Mouse (Mus musculus): ENCODE data around the gene Gm10073. TPM values are rescaled to one million over a fixed set of nuclear protein-coding genes. Genes with fewer than 3 reads are reported as not detected.

Gm10073 gene
- polyA plus RNA-seq, 1 experiment from 2014 or later = 7.6 TPM

DNA sequence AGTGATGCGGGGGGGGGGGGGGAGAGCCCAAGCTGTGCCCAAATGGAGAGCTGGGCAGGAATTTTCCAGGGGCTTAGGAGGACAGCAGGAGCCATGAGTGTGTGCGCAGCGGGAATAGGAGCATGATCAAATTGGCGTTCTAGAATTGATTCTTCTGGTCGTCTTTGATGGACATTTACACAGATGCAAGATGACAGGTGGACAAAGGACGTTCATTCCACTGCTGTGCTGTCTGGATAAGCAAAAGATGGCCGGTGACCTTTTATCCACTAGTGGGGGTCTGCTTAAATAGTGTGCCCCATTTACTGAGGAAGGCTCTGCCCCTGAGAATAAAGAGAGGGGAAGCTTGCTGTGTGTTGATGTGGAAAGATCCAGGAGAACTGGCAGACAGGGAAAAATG lies 4.3 kb downstream of the Gm10073 start:
- Histone ChIP-seq H3K4me3 (no peak overlapping the region), H3K9me3 (no peaks in the 10 kb centered on the region), H3K36me3 (replicated peaks) (no peaks in the 10 kb centered on the region), H3K27ac (0 out of 2 replicates have a peak overlapping the region, but pooled peaks have one; percentile 20), H3K27me3 (ENCODE audit: poor library complexity, severe bottlenecking) (0 out of 2 replicates have a peak, but pooled peaks cover 11% of the 10 kb centered on the region), H3K4me1 (peaks cover 19% of the 10 kb centered on the region)
- no peak for DNase-seq (ENCODE audit: extremely low spot score, low spot score)
- WGBS = 55% methylated on average over 7 of the region's 7 CpGs

DNA sequence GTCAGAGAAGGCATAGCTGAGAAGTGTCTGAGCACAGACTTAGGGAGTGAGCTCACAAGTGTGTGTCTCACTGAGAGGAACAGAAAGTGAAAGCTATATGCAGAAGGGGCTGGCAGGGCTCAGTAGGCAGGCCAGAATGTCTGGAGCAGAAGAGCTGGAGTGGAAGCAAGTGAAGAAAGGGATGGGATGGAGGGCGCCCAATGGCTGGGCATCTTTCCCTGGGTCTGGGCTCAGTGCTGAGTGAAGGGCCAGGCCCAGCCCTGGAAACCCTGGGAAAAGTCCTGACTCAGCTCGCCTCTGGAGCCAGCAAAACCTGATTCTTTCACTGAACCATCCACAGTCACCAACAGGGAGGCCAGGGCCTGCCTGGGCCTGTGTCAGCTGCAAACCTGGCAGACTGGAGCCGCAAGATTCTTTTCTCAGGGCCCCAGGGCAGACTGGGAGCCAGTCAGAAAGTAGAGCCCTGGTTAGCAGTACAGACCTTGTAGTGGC lies 9.5 kb downstream of the Gm10073 start:
- no peak overlapping the region for H3K27ac ChIP-seq
- no peaks in the 10 kb centered on the region for H3K36me3 ChIP-seq (replicated peaks)
- WGBS = 69% methylated on average over 3 of the region's 3 CpGs
- no peak for DNase-seq (ENCODE audit: extremely low spot score, low spot score)
- no peaks in the 10 kb centered on the region for H3K9me3 ChIP-seq
- peaks cover 13% of the 10 kb centered on the region; the same call in 1 of the 2 replicates for H3K27me3 ChIP-seq (ENCODE audit: poor library complexity, severe bottlenecking)
- peaks cover 13% of the 10 kb centered on the region for H3K4me1 ChIP-seq
- no peak overlapping the region for H3K4me3 ChIP-seq

DNA sequence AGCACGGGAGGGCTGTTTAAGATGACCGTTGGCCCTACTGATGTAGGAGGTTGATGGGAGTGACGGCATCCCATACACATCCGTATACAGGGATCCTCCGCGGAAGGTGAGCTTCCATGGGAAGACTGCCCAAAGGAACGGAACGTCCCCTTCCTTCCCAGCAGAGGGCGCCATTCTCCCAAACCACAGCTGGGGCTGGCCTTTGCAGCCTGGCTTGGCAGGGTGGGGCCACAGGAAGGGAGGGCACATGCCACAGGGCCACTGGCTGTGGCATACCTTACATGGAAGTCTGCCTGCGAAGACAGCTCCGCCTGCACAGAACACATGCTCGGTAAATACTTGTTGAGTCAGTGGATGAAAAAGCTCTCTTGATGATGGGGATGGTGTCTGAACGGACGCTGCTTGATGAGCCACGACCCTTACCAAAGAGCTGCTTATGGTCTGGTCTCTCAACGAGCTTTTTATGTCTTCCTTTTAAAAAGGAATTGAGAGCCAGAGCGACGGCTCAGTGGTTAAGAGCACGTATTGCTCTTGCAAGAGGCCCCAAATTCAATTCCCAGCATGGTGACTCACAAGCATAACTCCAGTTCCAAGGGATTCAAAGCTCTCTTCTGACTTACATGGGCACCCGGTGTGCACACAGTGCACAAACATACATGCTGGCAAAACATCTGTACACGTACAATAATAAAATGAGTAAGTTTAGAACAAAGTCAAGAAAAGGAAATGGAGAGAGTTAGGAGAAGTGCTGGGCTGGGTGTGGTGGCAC lies 12.0 kb downstream of the Gm10073 start:
- DNase-seq (ENCODE audit: extremely low spot score, low spot score) = peak; percentile 59
- Histone ChIP-seq H3K4me3 (no peak overlapping the region), H3K27me3 (ENCODE audit: poor library complexity, severe bottlenecking) (peaks cover 13% of the 10 kb centered on the region; the same call in 1 of the 2 replicates), H3K4me1 (peaks cover 10% of the 10 kb centered on the region), H3K9me3 (peaks cover 11% of the 10 kb centered on the region; the same call in 1 of the 2 replicates), H3K36me3 (replicated peaks) (peaks cover 4% of the 10 kb centered on the region), H3K27ac (no peak overlapping the region)
- WGBS = 31% methylated on average over 21 of the region's 21 CpGs

GRCm38 (mm10) chr8:106559844-106560243 lies 13.4 kb downstream of the Gm10073 start:
- Histone ChIP-seq H3K36me3 (replicated peaks) (peaks cover 11% of the 10 kb centered on the region), H3K4me1 (peaks cover 10% of the 10 kb centered on the region), H3K27me3 (ENCODE audit: poor library complexity, severe bottlenecking) (peaks cover 13% of the 10 kb centered on the region; the same call in 1 of the 2 replicates), H3K9me3 (peaks cover 11% of the 10 kb centered on the region; the same call in 1 of the 2 replicates), H3K4me3 (no peak overlapping the region), H3K27ac (no peak overlapping the region)
- DNase-seq (ENCODE audit: extremely low spot score, low spot score) = no peak
- 78% methylated on average over 9 of the region's 9 CpGs for WGBS

DNA sequence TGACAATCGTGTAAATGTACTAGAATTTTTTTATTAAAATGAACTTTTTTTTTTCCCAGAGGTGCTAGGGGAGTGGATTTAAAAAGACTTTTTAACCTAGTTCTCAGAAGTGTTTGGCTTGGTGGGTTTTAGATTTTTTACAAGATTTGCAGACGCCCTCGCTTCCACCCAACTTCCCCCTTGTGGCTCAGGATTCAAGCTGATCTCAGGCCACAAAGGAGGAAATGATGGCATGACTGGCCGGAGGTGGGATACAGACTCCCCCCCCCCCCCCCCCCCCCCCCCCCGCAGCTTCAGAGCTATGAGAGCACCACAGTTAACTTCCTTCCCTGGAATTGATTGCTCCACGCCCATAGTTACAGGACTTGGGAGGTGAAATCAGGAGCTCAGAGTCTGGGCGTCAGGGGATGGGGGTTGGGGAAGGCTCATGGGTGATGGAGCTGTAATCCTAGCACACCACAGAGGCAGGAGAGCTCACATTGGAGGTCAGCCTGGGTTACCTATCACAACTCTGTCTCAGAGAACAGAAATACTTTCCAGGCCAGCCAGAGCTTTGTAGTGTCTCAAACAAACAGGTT lies 17.1 kb downstream of the Gm10073 start:
- Histone ChIP-seq H3K27ac (no peak overlapping the region), H3K4me1 (peaks cover 7% of the 10 kb centered on the region), H3K9me3 (peaks cover 11% of the 10 kb centered on the region; the same call in 1 of the 2 replicates), H3K27me3 (ENCODE audit: poor library complexity, severe bottlenecking) (peaks cover 9% of the 10 kb centered on the region; the same call in 1 of the 2 replicates), H3K36me3 (replicated peaks) (peaks cover 28% of the 10 kb centered on the region), H3K4me3 (no peak overlapping the region)
- WGBS = 82% methylated on average over 6 of the region's 7 CpGs
- no peak for DNase-seq (ENCODE audit: extremely low spot score, low spot score)

DNA sequence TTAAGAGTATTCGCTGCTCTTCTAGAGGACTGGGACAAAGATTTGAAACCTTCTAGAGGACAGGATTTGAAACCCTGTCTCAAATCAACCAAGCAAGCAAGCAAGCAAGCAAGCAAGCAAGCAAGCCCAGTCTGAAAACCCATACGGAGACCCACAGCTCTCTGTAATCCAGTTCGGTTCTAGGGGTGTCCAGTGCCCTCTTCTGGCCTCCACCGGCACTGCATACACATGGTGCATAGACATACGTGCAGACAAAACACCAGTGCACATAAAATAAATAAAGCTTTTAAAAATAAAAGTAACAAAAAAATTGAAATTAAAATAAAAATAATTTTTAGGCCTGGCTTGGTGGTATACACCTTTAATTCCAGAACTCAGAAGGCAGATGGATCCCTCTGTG lies 19.2 kb downstream of the Gm10073 start:
- no peak for DNase-seq (ENCODE audit: extremely low spot score, low spot score)
- Histone ChIP-seq H3K27ac (no peak overlapping the region), H3K9me3 (peaks cover 11% of the 10 kb centered on the region; the same call in 1 of the 2 replicates), H3K4me1 (no peaks in the 10 kb centered on the region), H3K27me3 (ENCODE audit: poor library complexity, severe bottlenecking) (no peaks in the 10 kb centered on the region), H3K36me3 (replicated peaks) (peaks cover 28% of the 10 kb centered on the region), H3K4me3 (no peak overlapping the region)
- WGBS = 87% methylated on average over 5 of the region's 5 CpGs

DNA sequence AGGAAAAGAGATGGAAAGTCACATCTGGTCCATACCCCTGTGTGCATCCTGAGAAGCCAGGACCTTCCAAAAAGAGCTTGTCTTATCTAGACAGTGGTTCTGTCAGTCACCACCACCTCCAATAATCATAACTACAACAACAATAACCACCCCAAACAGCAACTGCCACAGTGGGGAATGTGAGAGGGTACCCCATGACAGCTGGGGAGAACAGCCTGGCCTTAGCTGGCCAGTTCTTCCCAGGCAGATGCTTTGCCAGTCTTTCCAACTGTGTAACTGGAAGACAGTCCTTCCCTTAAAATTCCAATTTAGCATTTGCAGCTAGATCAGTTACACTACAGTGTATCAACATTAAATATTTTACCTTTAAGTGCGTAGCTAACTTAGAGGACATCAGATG lies 22.4 kb downstream of the Gm10073 start:
- no peak overlapping the region for H3K4me3 ChIP-seq
- H3K4me1 ChIP-seq = no peaks in the 10 kb centered on the region
- no peaks in the 10 kb centered on the region for H3K27me3 ChIP-seq (ENCODE audit: poor library complexity, severe bottlenecking)
- DNase-seq (ENCODE audit: extremely low spot score, low spot score) = no peak
- H3K36me3 ChIP-seq (replicated peaks) = peaks cover 25% of the 10 kb centered on the region
- WGBS = 98% methylated on average over 1 of the region's 1 CpGs
- no peaks in the 10 kb centered on the region for H3K9me3 ChIP-seq
- H3K27ac ChIP-seq = no peak overlapping the region

DNA sequence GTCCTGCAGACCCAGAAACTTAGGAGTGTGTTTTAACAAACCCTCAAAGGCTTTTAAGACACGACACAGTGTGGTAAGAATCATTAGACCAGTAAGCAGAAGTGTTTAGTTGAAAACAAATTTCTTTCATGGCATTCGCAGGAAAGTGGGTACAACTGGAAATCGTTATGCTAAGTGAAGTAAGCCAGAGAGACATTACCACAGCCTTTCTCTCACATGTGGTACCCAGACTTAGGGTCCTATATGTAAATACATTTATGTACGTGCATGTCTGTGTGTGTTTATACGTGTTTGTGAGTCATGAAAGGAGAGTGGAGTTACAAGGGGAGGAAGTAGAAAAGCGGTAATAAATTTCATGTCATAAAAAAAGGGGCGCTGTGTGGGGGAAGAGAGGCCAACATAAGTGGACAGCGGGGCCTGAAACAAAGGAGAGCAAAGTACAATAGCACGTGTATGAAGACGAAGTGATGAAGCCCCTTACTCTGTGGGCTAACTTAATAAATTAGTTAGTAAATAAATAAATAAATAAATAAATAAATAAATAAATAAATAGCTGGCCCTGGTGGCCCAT lies 24.8 kb downstream of the Gm10073 start:
- Histone ChIP-seq H3K4me3 (no peak overlapping the region), H3K4me1 (no peaks in the 10 kb centered on the region), H3K27ac (no peak overlapping the region), H3K9me3 (no peaks in the 10 kb centered on the region), H3K27me3 (ENCODE audit: poor library complexity, severe bottlenecking) (no peaks in the 10 kb centered on the region), H3K36me3 (replicated peaks) (peaks cover 25% of the 10 kb centered on the region; the same call in 1 of the 2 replicates)
- 88% methylated on average over 10 of the region's 10 CpGs for WGBS
- DNase-seq (ENCODE audit: extremely low spot score, low spot score) = no peak

DNA sequence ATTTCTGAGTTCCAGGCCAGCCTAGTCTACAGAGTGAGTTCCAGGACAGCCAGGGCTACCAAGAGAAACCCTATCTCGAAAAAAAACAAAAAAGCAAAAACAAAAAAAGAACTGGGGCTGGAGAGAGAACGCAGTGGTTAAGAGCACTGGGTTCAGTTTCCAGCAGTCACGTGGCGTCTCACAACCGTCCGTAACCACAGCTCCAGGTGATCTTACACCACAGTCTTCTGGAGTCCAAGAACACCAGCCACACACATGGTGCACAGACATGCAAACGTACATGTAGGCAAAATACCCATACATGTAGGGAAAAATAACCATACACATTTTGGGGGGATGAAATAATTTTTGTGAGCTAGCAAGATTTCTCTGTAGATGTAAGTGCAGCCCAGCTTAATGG lies 26.5 kb downstream of the Gm10073 start:
- Histone ChIP-seq H3K36me3 (replicated peaks) (peaks cover 12% of the 10 kb centered on the region; the same call in 1 of the 2 replicates), H3K27me3 (ENCODE audit: poor library complexity, severe bottlenecking) (no peaks in the 10 kb centered on the region), H3K4me1 (0 out of 2 replicates have a peak, but pooled peaks cover 3% of the 10 kb centered on the region), H3K9me3 (no peaks in the 10 kb centered on the region), H3K27ac (no peak overlapping the region), H3K4me3 (no peak overlapping the region)
- WGBS = 90% methylated on average over 7 of the region's 7 CpGs
- DNase-seq (ENCODE audit: extremely low spot score, low spot score) = no peak

- Histone ChIP-seq H3K4me1 (0 out of 2 replicates have a peak, but pooled peaks cover 3% of the 10 kb centered on the region), H3K27me3 (ENCODE audit: poor library complexity, severe bottlenecking) (no peaks in the 10 kb centered on the region), H3K9me3 (no peaks in the 10 kb centered on the region), H3K36me3 (replicated peaks) (peaks cover 12% of the 10 kb centered on the region; the same call in 1 of the 2 replicates), H3K4me3 (no peak overlapping the region), H3K27ac (no peak overlapping the region)
- 93% methylated on average over 2 of the region's 2 CpGs for WGBS
- no peak for DNase-seq (ENCODE audit: extremely low spot score, low spot score)
These were observed 28.1 kb downstream of the Gm10073 start for GRCm38 (mm10) chr8:106545149-106545548.

DNA sequence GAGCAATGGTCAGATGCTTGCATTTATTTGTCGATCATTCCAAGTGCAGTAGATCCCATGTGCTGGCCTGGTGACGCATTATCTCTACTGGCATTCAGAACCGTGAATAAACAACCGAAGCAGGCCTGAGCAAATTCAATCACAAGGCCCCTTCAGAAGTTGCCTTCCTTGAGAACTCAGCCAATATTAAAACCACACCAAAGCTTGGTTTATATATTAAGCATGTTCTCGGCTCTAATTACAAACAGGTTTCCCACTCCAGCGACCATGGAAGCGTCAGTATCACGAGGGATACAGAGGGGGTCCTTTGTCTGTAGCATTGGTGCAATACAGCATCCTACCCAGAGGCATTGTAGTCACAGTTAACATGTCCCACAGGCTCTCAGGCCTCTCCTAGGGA lies 30.2 kb downstream of the Gm10073 start:
- Histone ChIP-seq H3K27ac (peak overlapping the region; percentile 33; the same call in 1 of the 2 replicates), H3K4me1 (0 out of 2 replicates have a peak, but pooled peaks cover 3% of the 10 kb centered on the region), H3K27me3 (ENCODE audit: poor library complexity, severe bottlenecking) (no peaks in the 10 kb centered on the region), H3K9me3 (no peaks in the 10 kb centered on the region), H3K4me3 (no peak overlapping the region), H3K36me3 (replicated peaks) (peaks cover 12% of the 10 kb centered on the region; the same call in 1 of the 2 replicates)
- 64% methylated on average over 8 of the region's 8 CpGs for WGBS
- DNase-seq (ENCODE audit: extremely low spot score, low spot score) = no peak

- H3K9me3 ChIP-seq = no peaks in the 10 kb centered on the region
- peaks cover 12% of the 10 kb centered on the region; the same call in 1 of the 2 replicates for H3K36me3 ChIP-seq (replicated peaks)
- no peak for DNase-seq (ENCODE audit: extremely low spot score, low spot score)
- no peaks in the 10 kb centered on the region for H3K27me3 ChIP-seq (ENCODE audit: poor library complexity, severe bottlenecking)
- whole genome bisulfite sequencing = 86% methylated on average over 11 of the region's 11 CpGs
- H3K4me3 ChIP-seq = no peak overlapping the region
- H3K4me1 ChIP-seq = 0 out of 2 replicates have a peak, but pooled peaks cover 3% of the 10 kb centered on the region
- H3K27ac ChIP-seq = no peak overlapping the region
These were observed 32.3 kb downstream of the Gm10073 start for GRCm38 (mm10) chr8:106541002-106541401.

All from forebrain, embryonic 10.5 days (tissue).